Mouse (Mus musculus) neutrophil, adult 5-6 weeks (primary cell): ENCODE results near the gene Jade3. TPM values are rescaled to one million over a fixed set of nuclear protein-coding genes. Genes with fewer than 3 reads are reported as not detected.

ENCODE experiments used
- ATAC-seq: fragments of 151-379, 151-347 bp; 2 replicates; pipeline ENCODE4 v1.8.0; 2017; ENCODE audit warnings: mild to moderate bottlenecking, moderate TSS enrichment; ENCODE audit not compliant: insufficient number of reproducible peaks, poor library complexity, low FRiP score, severe bottlenecking; ENCODE audit errors: extremely low read depth
- total RNA-seq: library from RNA; stranded (forward); fragments of 200-1000 nt; gene quantifications from 2 replicates; pipeline ENCODE4 v1.2.3, GENCODE M21; 2017

The Jade3 gene
- total RNA-seq, 1 experiment from 2014 or later = 4.7 TPM

- no peak for ATAC-seq
Measured at GRCm38 (mm10) chrX:20532621-20533020, 107.1 kb downstream of the Jade3 start.

DNA sequence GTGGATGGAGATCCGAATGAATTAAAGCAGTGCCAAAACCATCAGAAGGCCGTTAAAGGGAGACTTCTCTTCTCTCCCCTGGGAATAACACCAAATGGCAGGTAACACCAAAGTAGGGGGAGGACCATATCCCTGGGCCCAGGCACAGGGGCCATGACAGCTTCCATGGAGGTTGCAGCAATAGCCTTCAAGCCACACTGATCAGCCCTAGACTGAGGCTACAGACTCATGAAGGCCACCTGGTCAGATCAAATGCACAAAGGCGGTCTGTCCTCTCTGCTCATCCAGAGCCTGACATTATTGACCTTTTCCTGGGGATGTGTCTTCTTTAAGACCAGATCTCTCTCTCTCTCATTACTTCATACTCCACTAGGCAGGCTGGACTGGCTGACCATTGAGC, 118.4 kb downstream of the Jade3 start:
- no peak for ATAC-seq

- no peak for ATAC-seq
Measured at GRCm38 (mm10) chrX:20547609-20548008, 122.1 kb downstream of the Jade3 start.

DNA sequence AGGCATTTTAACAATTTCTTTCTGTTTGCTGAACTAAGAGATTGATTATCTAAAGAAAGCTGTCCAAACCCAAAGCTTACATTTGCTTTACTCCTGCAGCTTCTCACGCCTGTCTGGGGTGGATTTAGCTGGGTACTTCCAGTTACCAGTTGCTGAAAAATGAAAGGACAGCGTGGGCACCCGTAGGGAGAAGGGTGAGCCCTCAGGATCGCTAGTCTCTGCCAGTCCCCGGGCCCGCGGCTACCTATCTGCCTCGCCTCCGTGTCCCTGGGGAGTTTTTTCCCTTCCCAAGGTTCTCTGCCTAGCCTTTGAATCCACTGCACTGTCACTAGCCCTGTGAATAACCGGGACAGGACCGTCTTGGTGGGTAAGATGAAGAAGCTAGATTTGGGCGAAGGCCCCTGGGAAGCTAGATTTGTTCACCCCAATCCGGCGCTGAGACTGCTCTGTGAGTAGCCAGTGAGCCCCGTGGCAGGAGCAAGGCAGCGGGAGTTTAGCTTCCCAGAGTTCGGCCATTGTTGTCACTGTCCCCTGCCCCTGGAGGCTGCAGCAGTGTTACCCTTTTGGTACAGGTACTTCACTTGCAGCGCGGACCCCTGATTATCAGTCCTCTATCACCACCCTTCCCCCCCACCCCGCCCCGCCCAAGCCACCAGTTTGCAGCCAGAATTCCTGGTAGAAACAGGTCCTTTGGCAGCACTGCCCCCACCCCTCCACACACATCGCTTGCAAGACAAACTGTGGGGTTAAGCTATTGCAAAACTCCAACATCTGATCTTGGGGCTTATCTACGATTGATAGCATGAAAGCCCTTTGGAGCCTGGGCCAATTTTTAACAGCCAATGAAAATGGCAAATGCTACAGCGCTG, 122.8 kb downstream of the Jade3 start:
- no peak for ATAC-seq

GRCm38 (mm10) chrX:20548880-20549440, 123.5 kb downstream of the Jade3 start:
- no peak for ATAC-seq

DNA sequence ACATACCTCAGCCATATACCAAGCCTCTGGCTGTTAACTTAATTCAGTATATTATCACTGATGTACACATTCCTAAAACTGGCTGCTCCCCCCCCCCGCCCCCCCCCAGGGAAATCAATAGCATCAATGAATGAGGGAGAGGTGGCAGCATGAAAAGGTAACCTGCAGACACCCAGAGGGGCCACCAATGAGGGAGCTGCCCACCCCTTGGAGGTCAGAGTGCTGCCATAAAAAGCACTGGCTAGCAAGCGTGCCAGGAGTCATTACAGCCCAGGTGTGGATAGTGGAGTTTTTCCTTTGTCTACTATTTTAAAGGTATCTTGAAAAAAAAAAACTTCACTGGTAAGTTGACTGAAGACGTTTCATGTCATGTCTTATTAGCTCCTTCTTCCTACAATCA, 124.0 kb downstream of the Jade3 start, which contains the start of gene Rgn:
Rgn (plus strand) TSS at position 256 of the 400 bp plus-strand sequence.
- ATAC-seq = no peak

- no peak for ATAC-seq
Measured at GRCm38 (mm10) chrX:20552199-20552598, 126.7 kb downstream of the Jade3 start.

GRCm38 (mm10) chrX:20561846-20562245, 136.4 kb downstream of the Jade3 start:
- ATAC-seq = no peak

GRCm38 (mm10) chrX:20563941-20564340, 138.5 kb downstream of the Jade3 start:
- no peak for ATAC-seq

Other genes starting within 250 kb of the Jade3 start
- 101 and 109 TPM in 2 replicates for gene Slc9a7, start 133.9 kb upstream of the Jade3 start, total RNA-seq
- 47.9 and 50.6 TPM in 2 replicates for gene Rp2, start 61.2 kb upstream of the Jade3 start, total RNA-seq
- not detected in 2 replicates for gene Rgn, start 124.1 kb downstream of the Jade3 start, total RNA-seq
- 51.0 and 51.7 TPM in 2 replicates for gene Rbm10, start 191.8 kb downstream of the Jade3 start, total RNA-seq
- 60.2 and 70.2 TPM in 2 replicates for gene Ndufb11, start 191.9 kb downstream of the Jade3 start, total RNA-seq
- gene Uba1, start 232.6 kb downstream of the Jade3 start, total RNA-seq = 152 and 177 TPM in 2 replicates